Comparison of ENCODE assay signal across 8 mouse cellular contexts in genomic region chr13:39647367-39647766, GRCm38 (mm10).
A peak's percentile ranks its signal among the peaks of the same experiment; 100 is the strongest.
DNase-seq lines count a peak whose midpoint lies in the region; ATAC-seq lines count a peak whose summit lies in the region.

No protein-coding gene starts in this region.

- intact Hi-C loops in left cerebral cortex, postnatal 14 days (cut with DNase I) = loop anchor here (5.0 kb wide), 2 partner anchors 310 to 1085 kb away; no protein-coding TSS in a partner anchor
- intact Hi-C loops in gastrocnemius, postnatal 14 days (cut with DNase I; ENCODE audit: low total_unique reads) = no loop called here

- peak; percentile 3 to 52 for DNase-seq in adrenal gland, adult (ENCODE audit: inconsistent age in 2 of 2, low spot score in 1 of 2)
- DNase-seq in adrenal gland, adult 8-10 months = no peak
- peak; percentile 1 to 8 for DNase-seq in urinary bladder, postnatal 36 days (ENCODE audit: low spot score in 2 of 2)
- no peak for DNase-seq in urinary bladder, postnatal 4 days (ENCODE audit: low spot score in 2 of 2)
- DNase-seq in left cerebral cortex, postnatal 14 days (ENCODE audit: low spot score in 2 of 2) = peak; percentile 75 to 76
- DNase-seq in neural tube, embryonic 10.5 days (ENCODE audit: extremely low spot score, low spot score) = peak; percentile 42
- DNase-seq in gastrocnemius, postnatal 14 days = no peak

- peak; percentile 48 to 62; a peak in 2 of 4 replicates for ATAC-seq in hematopoietic stem cell, adult 5-6 weeks (replicated peaks in 1 of 2; ENCODE audit: insufficient read depth in 1 of 2, low FRiP score in 2 of 2, low TSS enrichment in 1 of 2, low read depth in 1 of 2, poor library complexity in 2 of 2, severe bottlenecking in 2 of 2)

Comparison
In these comparisons a context has a peak if more than half of its experiments do, and no peak if none do; other contexts are left out.
1. DNase-seq: peak in adrenal gland, adult (2 of 2), urinary bladder, postnatal 36 days (2 of 2), left cerebral cortex, postnatal 14 days (2 of 2) and neural tube, embryonic 10.5 days (single experiment); none in adrenal gland, adult 8-10 months (single experiment), urinary bladder, postnatal 4 days (0 of 2) and gastrocnemius, postnatal 14 days (single experiment).